Mouse (Mus musculus): ENCODE results near the gene Spcs2.

DNA sequence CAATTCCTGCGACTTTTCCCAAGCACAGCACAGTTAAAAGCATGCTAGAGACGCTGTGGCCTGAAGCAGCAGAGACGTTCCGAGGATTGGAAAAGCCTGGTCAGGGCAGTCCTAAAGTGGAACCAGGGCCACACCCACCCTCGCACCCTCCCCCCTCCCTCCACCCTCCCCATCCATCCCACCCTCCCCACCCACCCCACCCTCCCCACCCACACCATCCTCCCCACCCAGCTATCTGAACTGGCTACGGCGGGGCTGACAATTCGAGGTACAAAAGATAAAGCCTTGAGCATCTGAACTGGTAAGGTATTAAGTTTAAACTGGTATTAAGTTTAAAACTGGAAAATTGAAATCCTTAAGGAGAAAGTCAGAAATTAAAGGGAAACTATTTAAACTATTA is 59.7 kb downstream of the Spcs2 start:
- TF ChIP-seq POLR2A (IDR thresholded peaks at IDR 0.05; ENCODE audit: borderline replicate concordance, extremely low read depth, insufficient read depth, insufficient read length, poor library complexity, severe bottlenecking) (no peak), CTCF (IDR thresholded peaks at IDR 0.05; ENCODE audit: borderline replicate concordance, extremely low read depth, insufficient read depth, insufficient read length) (no peak)
